Mouse (Mus musculus) cerebellum, adult 2 months (tissue): ENCODE measurements at regions not wholly inside any gene's neighbourhood (a gene's known extent, or its start where the extent isn't known, plus 50 kb on each side); places are given as distances from the start of the nearest gene placed in this dataset.

Experiments used
- CTCF ChIP-seq: fragments of 200-500 bp; IDR thresholded peaks from 2 replicates; pipeline ENCODE4 v1.5.1; 2011; ENCODE audit warnings: low read depth, mild to moderate bottlenecking, control low read depth, low read length, moderate library complexity, borderline replicate concordance; ENCODE audit not compliant: insufficient read depth
- POLR2A ChIP-seq: fragments of 200-500 bp; IDR thresholded peaks from 2 replicates; pipeline ENCODE4 v1.6.1; 2011; ENCODE audit warnings: low read length, control low read depth, borderline replicate concordance; ENCODE audit not compliant: insufficient read depth

DNA sequence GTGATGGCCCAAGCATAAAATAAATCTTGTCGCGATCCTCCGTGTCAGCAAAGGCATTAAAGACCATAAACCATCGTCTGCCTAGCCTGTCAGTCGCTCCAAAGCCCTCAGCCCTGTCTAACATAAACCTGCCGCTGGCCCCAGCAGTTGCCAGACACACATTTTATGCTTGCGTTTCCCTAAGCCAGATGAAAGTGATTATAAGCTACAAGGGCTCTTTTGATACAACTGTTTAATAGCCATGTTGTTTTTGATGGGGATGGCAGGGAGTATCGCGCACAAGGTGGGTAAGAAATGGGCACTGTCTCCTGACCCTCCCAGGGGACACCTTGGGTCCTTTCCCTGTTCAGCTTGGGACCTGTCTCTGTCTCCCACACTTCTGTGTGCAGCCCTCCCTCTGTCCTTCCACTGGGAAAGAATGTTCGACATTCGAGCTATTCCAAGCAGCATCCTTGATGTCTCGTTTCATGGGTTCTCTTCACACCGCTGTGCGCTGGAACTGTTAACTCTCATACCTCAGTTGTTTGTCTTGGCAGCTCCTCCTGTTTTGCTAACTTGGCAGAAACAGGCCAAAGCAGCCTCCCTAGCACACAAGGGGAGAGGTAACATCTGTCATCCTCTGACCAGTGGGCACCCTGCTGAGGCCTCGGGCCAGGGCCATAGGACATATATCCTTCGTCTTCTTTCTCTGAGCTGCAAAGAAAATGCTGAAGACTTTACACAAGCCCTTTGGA is 180.2 kb upstream of the Gmds start:
- TF ChIP-seq CTCF (no peak), POLR2A (no peak)
